Mouse (Mus musculus): Measurements from ENCODE around the gene Map3k3. TPM values are rescaled to one million over a fixed set of nuclear protein-coding genes. Genes with fewer than 3 reads are reported as not detected.

Map3k3 gene
- polyA plus RNA-seq, 1 experiment from 2014 or later, result 20.7 TPM

DNA sequence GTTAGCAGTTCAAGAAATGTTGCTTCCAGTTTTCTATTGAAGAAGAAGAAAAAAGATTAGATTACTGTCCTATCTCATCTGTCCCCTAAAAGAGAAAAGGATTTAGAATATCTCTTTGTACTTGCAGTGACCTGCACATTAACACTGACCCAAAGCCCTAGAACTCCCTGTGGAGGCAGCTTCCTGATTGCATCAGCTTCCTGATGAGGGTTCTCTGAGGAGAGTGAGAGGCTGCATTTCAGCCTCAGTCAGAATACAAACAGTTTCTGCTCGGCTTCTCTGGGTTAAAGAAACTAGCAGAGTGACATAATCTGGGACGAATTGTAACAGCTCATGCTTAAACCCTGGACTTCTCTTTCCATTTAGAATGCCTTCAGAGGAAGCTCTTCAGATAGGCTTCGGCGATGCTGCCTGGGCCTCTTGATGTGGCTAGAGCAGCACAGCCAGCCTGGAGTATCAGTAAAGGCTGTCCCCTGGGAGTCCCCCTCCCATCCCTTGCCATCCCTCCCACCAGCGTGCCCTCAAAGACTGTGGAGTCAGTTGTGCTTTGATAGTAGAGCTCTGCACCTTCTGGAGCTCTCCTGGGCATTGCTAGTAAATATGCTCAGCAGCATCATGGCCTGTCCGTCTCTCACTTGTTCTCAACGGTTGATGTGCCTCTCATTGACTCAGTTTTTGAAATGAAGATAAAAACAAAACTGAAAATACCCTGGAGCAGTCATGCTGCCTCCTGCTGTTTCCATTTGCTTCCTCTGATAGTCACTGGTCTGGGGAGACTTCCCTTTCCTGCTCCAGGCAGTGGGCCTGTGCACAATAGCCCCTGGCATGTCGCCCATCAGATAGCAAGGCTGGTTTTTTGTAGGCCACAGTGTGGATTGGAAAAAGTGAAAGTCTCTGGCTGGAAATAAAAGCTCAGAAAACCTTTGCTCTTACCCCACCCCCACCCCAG lies 50.4 kb downstream of the Map3k3 start:
- Histone ChIP-seq H3K4me2 (replicated peaks; ENCODE audit: low read depth, low read length) (0 out of 2 replicates have a peak overlapping the region, but pooled peaks have one; percentile 8), H3K9me3 (ENCODE audit: control insufficient read depth, low read depth, low read length) (no peaks in the 10 kb centered on the region), H3K4me3 (ENCODE audit: low read depth, low read length) (no peak overlapping the region), H3K27me3 (ENCODE audit: control insufficient read depth, insufficient read depth, low read length) (no peaks in the 10 kb centered on the region), H3K4me1 (ENCODE audit: control insufficient read depth, insufficient read depth, low read length) (no peaks in the 10 kb centered on the region), H3K9ac (replicated peaks; ENCODE audit: low read depth, low read length) (no peak overlapping the region), H3K27ac (ENCODE audit: low read length) (peak overlapping the region; percentile 73), H3K36me3 (ENCODE audit: control insufficient read depth, insufficient read depth, low read length) (peaks cover 7% of the 10 kb centered on the region)
- no peak for ATAC-seq (ENCODE audit: insufficient number of reproducible peaks, insufficient read depth, low FRiP score, low read depth)
- 46% methylated on average over 8 of the region's 8 CpGs for WGBS

DNA sequence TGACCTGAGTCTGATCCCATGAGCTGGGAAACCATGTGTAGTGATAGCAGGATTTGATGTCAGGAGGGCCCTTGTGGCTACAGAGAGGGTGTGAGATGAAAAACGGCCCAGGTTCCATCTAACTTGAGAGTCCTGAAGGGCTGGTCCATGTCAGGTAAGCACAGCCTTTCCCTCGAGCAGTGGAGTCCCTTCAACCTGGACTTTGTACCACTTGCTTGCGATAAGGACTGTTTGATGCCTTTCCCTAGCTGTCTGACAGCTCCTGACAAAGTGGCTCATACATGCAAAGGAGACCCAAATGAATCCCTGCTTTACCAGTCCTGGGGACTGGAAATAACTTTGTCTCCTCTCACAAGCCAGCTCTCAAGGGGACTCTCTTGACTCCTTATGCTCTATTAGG lies 66.8 kb downstream of the Map3k3 start:
- no peak overlapping the region for H3K4me3 ChIP-seq (ENCODE audit: low read depth, low read length)
- H3K9ac ChIP-seq (replicated peaks; ENCODE audit: low read depth, low read length), result no peak overlapping the region
- ATAC-seq (ENCODE audit: insufficient number of reproducible peaks, insufficient read depth, low FRiP score, low read depth), result no peak
- 85% methylated on average over 3 of the region's 3 CpGs for WGBS
- no peak overlapping the region for H3K27ac ChIP-seq (ENCODE audit: low read length)
- H3K4me2 ChIP-seq (replicated peaks; ENCODE audit: low read depth, low read length), result no peak overlapping the region
- H3K9me3 ChIP-seq (ENCODE audit: control insufficient read depth, low read depth, low read length), result no peaks in the 10 kb centered on the region
- H3K36me3 ChIP-seq (ENCODE audit: control insufficient read depth, insufficient read depth, low read length), result peaks cover 63% of the 10 kb centered on the region
- H3K4me1 ChIP-seq (ENCODE audit: control insufficient read depth, insufficient read depth, low read length), result no peaks in the 10 kb centered on the region
- no peaks in the 10 kb centered on the region for H3K27me3 ChIP-seq (ENCODE audit: control insufficient read depth, insufficient read depth, low read length)

- H3K4me1 ChIP-seq (ENCODE audit: control insufficient read depth, insufficient read depth, low read length), result no peaks in the 10 kb centered on the region
- 79% methylated on average over 8 of the region's 8 CpGs for WGBS
Observed at GRCm38 (mm10) chr11:106152132-106152531, 67.7 kb downstream of the Map3k3 start.

GRCm38 (mm10) chr11:106154091-106154490 lies 69.7 kb downstream of the Map3k3 start:
- Histone ChIP-seq H3K27ac (ENCODE audit: low read length) (no peak overlapping the region), H3K4me1 (ENCODE audit: control insufficient read depth, insufficient read depth, low read length) (peaks cover 5% of the 10 kb centered on the region; the same call in 1 of the 2 replicates), H3K36me3 (ENCODE audit: control insufficient read depth, insufficient read depth, low read length) (peaks cover 72% of the 10 kb centered on the region), H3K9ac (replicated peaks; ENCODE audit: low read depth, low read length) (no peak overlapping the region), H3K4me2 (replicated peaks; ENCODE audit: low read depth, low read length) (no peak overlapping the region), H3K4me3 (ENCODE audit: low read depth, low read length) (no peak overlapping the region), H3K27me3 (ENCODE audit: control insufficient read depth, insufficient read depth, low read length) (no peaks in the 10 kb centered on the region), H3K9me3 (ENCODE audit: control insufficient read depth, low read depth, low read length) (no peaks in the 10 kb centered on the region)
- 81% methylated on average over 5 of the region's 5 CpGs for WGBS
- no peak for ATAC-seq (ENCODE audit: insufficient number of reproducible peaks, insufficient read depth, low FRiP score, low read depth)

More at GRCm38 (mm10) chr11:106152132-106152531, 67.7 kb downstream of the Map3k3 start:
- ATAC-seq (ENCODE audit: insufficient number of reproducible peaks, insufficient read depth, low FRiP score, low read depth), result no peak
- H3K9ac ChIP-seq (replicated peaks; ENCODE audit: low read depth, low read length), result no peak overlapping the region
- no peaks in the 10 kb centered on the region for H3K27me3 ChIP-seq (ENCODE audit: control insufficient read depth, insufficient read depth, low read length)
- no peak overlapping the region for H3K4me3 ChIP-seq (ENCODE audit: low read depth, low read length)
- H3K4me2 ChIP-seq (replicated peaks; ENCODE audit: low read depth, low read length), result no peak overlapping the region
- no peak overlapping the region for H3K27ac ChIP-seq (ENCODE audit: low read length)
- H3K36me3 ChIP-seq (ENCODE audit: control insufficient read depth, insufficient read depth, low read length), result peaks cover 73% of the 10 kb centered on the region
- no peaks in the 10 kb centered on the region for H3K9me3 ChIP-seq (ENCODE audit: control insufficient read depth, low read depth, low read length)

- no peak overlapping the region for H3K4me3 ChIP-seq (ENCODE audit: low read depth, low read length)
- no peaks in the 10 kb centered on the region for H3K27me3 ChIP-seq (ENCODE audit: control insufficient read depth, insufficient read depth, low read length)
- no peak overlapping the region for H3K27ac ChIP-seq (ENCODE audit: low read length)
- no peak for ATAC-seq (ENCODE audit: insufficient number of reproducible peaks, insufficient read depth, low FRiP score, low read depth)
- H3K4me1 ChIP-seq (ENCODE audit: control insufficient read depth, insufficient read depth, low read length), result peaks cover 5% of the 10 kb centered on the region; the same call in 1 of the 2 replicates
- H3K9ac ChIP-seq (replicated peaks; ENCODE audit: low read depth, low read length), result no peak overlapping the region
- H3K36me3 ChIP-seq (ENCODE audit: control insufficient read depth, insufficient read depth, low read length), result peaks cover 66% of the 10 kb centered on the region
- H3K9me3 ChIP-seq (ENCODE audit: control insufficient read depth, low read depth, low read length), result no peaks in the 10 kb centered on the region
- 76% methylated on average over 2 of the region's 2 CpGs for WGBS
- no peak overlapping the region for H3K4me2 ChIP-seq (replicated peaks; ENCODE audit: low read depth, low read length)
Observed at GRCm38 (mm10) chr11:106154770-106155169, 70.4 kb downstream of the Map3k3 start.

GRCm38 (mm10) chr11:106155761-106156160 lies 71.3 kb downstream of the Map3k3 start:
- 48% methylated on average over 3 of the region's 3 CpGs for WGBS
- H3K9ac ChIP-seq (replicated peaks; ENCODE audit: low read depth, low read length), result no peak overlapping the region
- H3K4me3 ChIP-seq (ENCODE audit: low read depth, low read length), result no peak overlapping the region
- no peaks in the 10 kb centered on the region for H3K9me3 ChIP-seq (ENCODE audit: control insufficient read depth, low read depth, low read length)
- no peak overlapping the region for H3K4me2 ChIP-seq (replicated peaks; ENCODE audit: low read depth, low read length)
- no peaks in the 10 kb centered on the region for H3K27me3 ChIP-seq (ENCODE audit: control insufficient read depth, insufficient read depth, low read length)
- H3K27ac ChIP-seq (ENCODE audit: low read length), result no peak overlapping the region
- no peak for ATAC-seq (ENCODE audit: insufficient number of reproducible peaks, insufficient read depth, low FRiP score, low read depth)
- H3K36me3 ChIP-seq (ENCODE audit: control insufficient read depth, insufficient read depth, low read length), result peaks cover 60% of the 10 kb centered on the region
- peaks cover 8% of the 10 kb centered on the region; the same call in 1 of the 2 replicates for H3K4me1 ChIP-seq (ENCODE audit: control insufficient read depth, insufficient read depth, low read length)

DNA sequence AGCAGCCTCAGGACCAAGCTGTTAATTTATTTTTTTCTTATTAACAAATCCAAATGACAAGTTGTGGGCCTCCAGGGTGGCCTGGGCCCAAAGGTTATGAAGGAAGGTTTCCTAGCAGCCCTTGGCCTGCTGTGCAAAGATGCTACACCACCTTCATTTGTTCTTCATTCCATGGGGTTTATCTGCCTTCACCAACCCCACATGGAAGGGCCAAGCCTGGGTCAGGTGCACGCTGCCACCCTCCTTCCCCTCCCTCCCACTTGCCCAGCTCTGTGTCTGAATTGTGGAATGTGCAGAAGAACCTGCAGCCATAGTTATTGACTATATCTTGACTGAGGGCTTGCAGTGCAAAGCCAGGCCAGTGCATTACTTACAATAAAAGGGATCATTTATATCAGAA lies 71.8 kb downstream of the Map3k3 start:
- H3K4me3 ChIP-seq (ENCODE audit: low read depth, low read length), result no peak overlapping the region
- H3K27ac ChIP-seq (ENCODE audit: low read length), result no peak overlapping the region
- WGBS, result 79% methylated on average over 1 of the region's 1 CpGs
- H3K27me3 ChIP-seq (ENCODE audit: control insufficient read depth, insufficient read depth, low read length), result no peaks in the 10 kb centered on the region
- peaks cover 13% of the 10 kb centered on the region for H3K4me1 ChIP-seq (ENCODE audit: control insufficient read depth, insufficient read depth, low read length)
- ATAC-seq (ENCODE audit: insufficient number of reproducible peaks, insufficient read depth, low FRiP score, low read depth), result no peak
- no peak overlapping the region for H3K9ac ChIP-seq (replicated peaks; ENCODE audit: low read depth, low read length)
- H3K4me2 ChIP-seq (replicated peaks; ENCODE audit: low read depth, low read length), result no peak overlapping the region
- no peaks in the 10 kb centered on the region for H3K9me3 ChIP-seq (ENCODE audit: control insufficient read depth, low read depth, low read length)
- H3K36me3 ChIP-seq (ENCODE audit: control insufficient read depth, insufficient read depth, low read length), result peaks cover 55% of the 10 kb centered on the region

DNA sequence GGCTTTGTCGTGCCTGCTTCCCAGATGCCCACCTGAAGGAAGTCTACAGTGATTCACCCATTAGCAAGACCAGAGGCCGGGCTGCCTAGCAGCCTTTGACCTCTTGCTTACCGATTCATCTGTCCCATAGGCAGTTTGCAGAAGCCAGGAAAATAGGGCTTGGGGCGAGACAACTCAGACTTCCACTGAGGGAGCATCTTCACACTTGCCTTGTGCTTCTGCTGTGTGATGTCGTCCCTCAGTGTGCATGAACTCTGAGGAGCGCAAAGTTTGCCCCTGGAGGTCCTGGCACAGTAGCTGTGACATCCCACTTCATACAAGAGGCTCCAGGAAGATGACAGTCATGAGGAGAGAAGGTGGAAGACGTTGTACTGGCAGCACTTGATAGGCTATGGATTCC lies 72.7 kb downstream of the Map3k3 start:
- Histone ChIP-seq H3K4me2 (replicated peaks; ENCODE audit: low read depth, low read length) (no peak overlapping the region), H3K4me3 (ENCODE audit: low read depth, low read length) (no peak overlapping the region), H3K9ac (replicated peaks; ENCODE audit: low read depth, low read length) (no peak overlapping the region), H3K27ac (ENCODE audit: low read length) (no peak overlapping the region), H3K27me3 (ENCODE audit: control insufficient read depth, insufficient read depth, low read length) (no peaks in the 10 kb centered on the region), H3K9me3 (ENCODE audit: control insufficient read depth, low read depth, low read length) (no peaks in the 10 kb centered on the region), H3K36me3 (ENCODE audit: control insufficient read depth, insufficient read depth, low read length) (peaks cover 48% of the 10 kb centered on the region), H3K4me1 (ENCODE audit: control insufficient read depth, insufficient read depth, low read length) (peaks cover 17% of the 10 kb centered on the region)
- no peak for ATAC-seq (ENCODE audit: insufficient number of reproducible peaks, insufficient read depth, low FRiP score, low read depth)
- 85% methylated on average over 7 of the region's 7 CpGs for WGBS
